Comparison of ENCODE assay signal across 13 mouse cellular contexts in the genomic region with DNA sequence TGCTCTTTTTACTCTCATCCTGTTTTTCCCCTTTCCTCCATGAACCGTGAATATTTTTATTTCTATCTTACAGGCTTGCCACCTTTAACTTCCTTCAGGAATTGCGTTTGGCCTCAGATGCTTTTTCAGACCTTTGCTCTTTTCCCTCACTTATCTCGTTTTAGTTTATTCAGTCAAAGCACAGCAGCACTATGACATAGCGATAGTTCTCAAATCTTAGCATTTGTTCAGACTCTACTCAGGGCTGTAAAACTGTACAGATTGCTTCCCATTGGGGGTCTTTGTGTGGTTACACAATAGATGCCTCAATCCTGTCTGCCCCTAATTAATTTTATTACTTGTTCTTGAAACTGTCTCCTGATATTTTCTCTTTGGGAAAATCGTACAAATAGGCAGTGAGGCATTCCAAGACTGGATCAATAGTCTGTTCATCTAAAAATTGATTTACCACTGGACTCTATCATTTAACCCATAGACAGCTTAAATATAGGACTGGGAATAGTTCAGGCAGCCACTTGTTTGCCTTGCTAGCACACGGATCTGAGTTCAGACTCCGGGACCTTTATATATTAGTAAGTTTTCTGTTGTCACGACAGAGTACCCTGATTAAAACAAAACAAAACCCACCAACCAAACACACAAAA. TPM values are rescaled to one million over a fixed set of nuclear protein-coding genes. Genes with fewer than 3 reads are reported as not detected.
"Had no signal": no experiment of that assay in that cellular context is flagged by ENCODE, and none has a peak within 500 bp of the region (broad histone marks: within the 10 kb centered on the region; RNA-seq: fewer than 3 reads in every experiment).

No protein-coding gene starts in this region.

- H3K9ac ChIP-seq: limb, embryonic 13.5 days; liver, embryonic 13.5 days; midbrain, embryonic 12.5 days had no signal

- H3K27me3 ChIP-seq: limb, embryonic 13.5 days; liver, embryonic 13.5 days; midbrain, embryonic 12.5 days had no signal

- H3K9me3 ChIP-seq: limb, embryonic 13.5 days; liver, embryonic 13.5 days; midbrain, embryonic 12.5 days had no signal

- H3K27ac ChIP-seq: limb, embryonic 13.5 days; liver, embryonic 13.5 days; midbrain, embryonic 12.5 days had no signal

- DNase-seq: kidney, postnatal 14 days; left cerebral cortex, postnatal 4 days; liver, embryonic 13.5 days; lung, adult 18-20 months; right cerebral cortex, adult 18-20 months; right cerebral cortex, postnatal 25 days; thymus, adult 2 months; thymus, postnatal 25 days had no signal

- H3K4me3 ChIP-seq: limb, embryonic 13.5 days; liver, embryonic 13.5 days; midbrain, embryonic 12.5 days had no signal

- H3K4me2 ChIP-seq: limb, embryonic 13.5 days; liver, embryonic 13.5 days; midbrain, embryonic 12.5 days had no signal

- ATAC-seq: midbrain, embryonic 16.5 days had no signal

- H3K36me3 ChIP-seq: limb, embryonic 13.5 days; liver, embryonic 13.5 days; midbrain, embryonic 12.5 days had no signal

- H3K4me1 ChIP-seq: liver, embryonic 13.5 days; midbrain, embryonic 12.5 days had no signal

RNA-seq across cellular contexts. Expression of a gene that starts 20.8 kb away (rescaled TPM):
- total RNA-seq: megakaryocyte-erythroid progenitor cell, adult 5-6 weeks had no signal
- polyA plus RNA-seq: small intestine, adult 2 months had no signal
